Mouse (Mus musculus): ENCODE measurements at regions not wholly inside any gene's neighbourhood (a gene's known extent, or its start where the extent isn't known, plus 50 kb on each side); places are given as distances from the start of the nearest gene placed in this dataset.

- Histone ChIP-seq H3K9me3 (ENCODE audit: control insufficient read depth, insufficient read depth, low read depth, low read length) (no peaks in the 10 kb centered on the region), H3K4me1 (ENCODE audit: control insufficient read depth in 2 of 2, insufficient read depth in 2 of 2, low read length in 2 of 2, poor library complexity in 1 of 2) (no peaks in the 10 kb centered on the region)
- no peak for DNase-seq (ENCODE audit: low read depth, low spot score)
These were observed 1585.4 kb upstream of the Igfbp7 start for GRCm38 (mm10) chr5:78993258-78993657.

GRCm38 (mm10) chr5:78989714-78990113, 1581.9 kb upstream of the Igfbp7 start:
- no peaks in the 10 kb centered on the region for H3K36me3 ChIP-seq (ENCODE audit: control insufficient read depth, insufficient read depth, low read length, poor library complexity, severe bottlenecking)
- H3K27ac ChIP-seq (ENCODE audit: insufficient read depth, low read depth, low read length, poor library complexity, severe bottlenecking), result no peak overlapping the region
- H3K9ac ChIP-seq (ENCODE audit: insufficient read depth, low read depth, low read length, poor library complexity, severe bottlenecking), result no peak overlapping the region
- no peak for DNase-seq (ENCODE audit: low read depth, low spot score)
- H3K9me3 ChIP-seq (ENCODE audit: control insufficient read depth, insufficient read depth, low read depth, low read length), result no peaks in the 10 kb centered on the region
- H3K4me1 ChIP-seq (ENCODE audit: control insufficient read depth in 2 of 2, insufficient read depth in 2 of 2, low read length in 2 of 2, poor library complexity in 1 of 2), result no peaks in the 10 kb centered on the region
- no peak overlapping the region for H3K4me3 ChIP-seq (ENCODE audit: insufficient read depth in 1 of 2, low read depth in 1 of 2, low read length in 2 of 2, poor library complexity in 1 of 2, severe bottlenecking in 1 of 2)
- no peak for TF ChIP-seq HCFC1 (IDR thresholded peaks at IDR 0.05; ENCODE audit: borderline replicate concordance, insufficient read depth, low read length)
- no peak for TF ChIP-seq CHD2 (IDR thresholded peaks at IDR 0.05; ENCODE audit: low read depth, low read length)
- no peak for TF ChIP-seq MAFK (IDR thresholded peaks at IDR 0.05; ENCODE audit: insufficient read depth, low read depth, low read length)
- TF ChIP-seq ZC3H11A (IDR thresholded peaks at IDR 0.05; ENCODE audit: borderline replicate concordance, low read depth, low read length), result no peak
- TF ChIP-seq ZNF384 (IDR thresholded peaks at IDR 0.05; ENCODE audit: low read depth, low read length), result no peak
- in situ Hi-C loops (cut with MboI; ENCODE audit: low sequenced_read_pairs in 2 of 2, unreplicated experiment in 2 of 2), result no loop called here

More at GRCm38 (mm10) chr5:78993258-78993657, 1585.4 kb upstream of the Igfbp7 start:
- in situ Hi-C loops (cut with MboI; ENCODE audit: low sequenced_read_pairs in 2 of 2, unreplicated experiment in 2 of 2), result no loop called here
- TF ChIP-seq CHD2 (IDR thresholded peaks at IDR 0.05; ENCODE audit: low read depth, low read length) (no peak), ZC3H11A (IDR thresholded peaks at IDR 0.05; ENCODE audit: borderline replicate concordance, low read depth, low read length) (no peak), MAFK (IDR thresholded peaks at IDR 0.05; ENCODE audit: insufficient read depth, low read depth, low read length) (no peak), ZNF384 (IDR thresholded peaks at IDR 0.05; ENCODE audit: low read depth, low read length) (no peak), HCFC1 (IDR thresholded peaks at IDR 0.05; ENCODE audit: borderline replicate concordance, insufficient read depth, low read length) (no peak)
- no peak overlapping the region for H3K4me3 ChIP-seq (ENCODE audit: insufficient read depth in 1 of 2, low read depth in 1 of 2, low read length in 2 of 2, poor library complexity in 1 of 2, severe bottlenecking in 1 of 2)
- H3K27ac ChIP-seq (ENCODE audit: insufficient read depth, low read depth, low read length, poor library complexity, severe bottlenecking), result no peak overlapping the region
- no peak overlapping the region for H3K9ac ChIP-seq (ENCODE audit: insufficient read depth, low read depth, low read length, poor library complexity, severe bottlenecking)
- H3K36me3 ChIP-seq (ENCODE audit: control insufficient read depth, insufficient read depth, low read length, poor library complexity, severe bottlenecking), result no peaks in the 10 kb centered on the region

- no peak overlapping the region for H3K27ac ChIP-seq (ENCODE audit: insufficient read depth, low read depth, low read length, poor library complexity, severe bottlenecking)
- no peak for DNase-seq (ENCODE audit: low read depth, low spot score)
- TF ChIP-seq CHD2 (IDR thresholded peaks at IDR 0.05; ENCODE audit: low read depth, low read length), result no peak
- TF ChIP-seq ZC3H11A (IDR thresholded peaks at IDR 0.05; ENCODE audit: borderline replicate concordance, low read depth, low read length), result no peak
- TF ChIP-seq HCFC1 (IDR thresholded peaks at IDR 0.05; ENCODE audit: borderline replicate concordance, insufficient read depth, low read length), result no peak
- no peak for TF ChIP-seq ZNF384 (IDR thresholded peaks at IDR 0.05; ENCODE audit: low read depth, low read length)
- no peak for TF ChIP-seq MAFK (IDR thresholded peaks at IDR 0.05; ENCODE audit: insufficient read depth, low read depth, low read length)
- H3K9ac ChIP-seq (ENCODE audit: insufficient read depth, low read depth, low read length, poor library complexity, severe bottlenecking), result no peak overlapping the region
- in situ Hi-C loops (cut with MboI; ENCODE audit: low sequenced_read_pairs in 2 of 2, unreplicated experiment in 2 of 2), result no loop called here
- no peaks in the 10 kb centered on the region for H3K36me3 ChIP-seq (ENCODE audit: control insufficient read depth, insufficient read depth, low read length, poor library complexity, severe bottlenecking)
- no peak overlapping the region for H3K4me3 ChIP-seq (ENCODE audit: insufficient read depth in 1 of 2, low read depth in 1 of 2, low read length in 2 of 2, poor library complexity in 1 of 2, severe bottlenecking in 1 of 2)
- no peaks in the 10 kb centered on the region for H3K4me1 ChIP-seq (ENCODE audit: control insufficient read depth in 2 of 2, insufficient read depth in 2 of 2, low read length in 2 of 2, poor library complexity in 1 of 2)
- no peaks in the 10 kb centered on the region for H3K9me3 ChIP-seq (ENCODE audit: control insufficient read depth, insufficient read depth, low read depth, low read length)
These were observed 1568.7 kb upstream of the Igfbp7 start for GRCm38 (mm10) chr5:78976480-78977041.

GRCm38 (mm10) chr5:78945702-78946101, 1537.9 kb upstream of the Igfbp7 start:
- Histone ChIP-seq H3K4me1 (ENCODE audit: control insufficient read depth in 2 of 2, insufficient read depth in 2 of 2, low read length in 2 of 2, poor library complexity in 1 of 2) (no peaks in the 10 kb centered on the region), H3K27ac (ENCODE audit: insufficient read depth, low read depth, low read length, poor library complexity, severe bottlenecking) (no peak overlapping the region), H3K9me3 (ENCODE audit: control insufficient read depth, insufficient read depth, low read depth, low read length) (no peaks in the 10 kb centered on the region), H3K9ac (ENCODE audit: insufficient read depth, low read depth, low read length, poor library complexity, severe bottlenecking) (no peak overlapping the region), H3K4me3 (ENCODE audit: insufficient read depth in 1 of 2, low read depth in 1 of 2, low read length in 2 of 2, poor library complexity in 1 of 2, severe bottlenecking in 1 of 2) (no peak overlapping the region), H3K36me3 (ENCODE audit: control insufficient read depth, insufficient read depth, low read length, poor library complexity, severe bottlenecking) (no peaks in the 10 kb centered on the region)
- in situ Hi-C loops (cut with MboI; ENCODE audit: low sequenced_read_pairs in 2 of 2, unreplicated experiment in 2 of 2), result no loop called here
- no peak for DNase-seq (ENCODE audit: low read depth, low spot score)
- no peak for TF ChIP-seq CHD2 (IDR thresholded peaks at IDR 0.05; ENCODE audit: low read depth, low read length)
- TF ChIP-seq MAFK (IDR thresholded peaks at IDR 0.05; ENCODE audit: insufficient read depth, low read depth, low read length), result no peak
- TF ChIP-seq ZC3H11A (IDR thresholded peaks at IDR 0.05; ENCODE audit: borderline replicate concordance, low read depth, low read length), result no peak
- TF ChIP-seq HCFC1 (IDR thresholded peaks at IDR 0.05; ENCODE audit: borderline replicate concordance, insufficient read depth, low read length), result no peak
- no peak for TF ChIP-seq ZNF384 (IDR thresholded peaks at IDR 0.05; ENCODE audit: low read depth, low read length)
